Mouse (Mus musculus): ENCODE measurements around the gene Tubg2. TPM values are rescaled to one million over a fixed set of nuclear protein-coding genes. Genes with fewer than 3 reads are reported as not detected.
"Not testable (repeated sequence)": the region's sequence is repeated elsewhere in the genome, so short reads cannot be mapped to it uniquely, and the experiment has no call there.

The Tubg2 gene
- polyA plus RNA-seq, 1 experiment from 2014 or later: 9.4 TPM

GRCm38 (mm10) chr11:101160981-101161505, 5.3 kb downstream of the Tubg2 start:
- H3K36me3 ChIP-seq: 0 out of 2 replicates have a peak, but pooled peaks cover 14% of the 10 kb centered on the region
- peaks cover 49% of the 10 kb centered on the region for H3K27me3 ChIP-seq
- H3K4me3 ChIP-seq; ATAC-seq (ENCODE audit: insufficient number of reproducible peaks, insufficient read depth, low FRiP score, low TSS enrichment); H3K9me3 ChIP-seq; H3K27ac ChIP-seq; H3K9ac ChIP-seq; H3K4me2 ChIP-seq (replicated peaks): not testable (repeated sequence)
- WGBS: 83% methylated on average over 8 of the region's 8 CpGs
- H3K4me1 ChIP-seq: peaks cover 22% of the 10 kb centered on the region

GRCm38 (mm10) chr11:101161551-101161950, 5.8 kb downstream of the Tubg2 start:
- H3K9me3 ChIP-seq: no peaks in the 10 kb centered on the region
- H3K27me3 ChIP-seq: peaks cover 54% of the 10 kb centered on the region
- H3K4me1 ChIP-seq: peaks cover 17% of the 10 kb centered on the region
- ATAC-seq (ENCODE audit: insufficient number of reproducible peaks, insufficient read depth, low FRiP score, low TSS enrichment): no peak
- H3K36me3 ChIP-seq: 0 out of 2 replicates have a peak, but pooled peaks cover 14% of the 10 kb centered on the region
- H3K4me3 ChIP-seq: no peak overlapping the region
- 84% methylated on average over 15 of the region's 15 CpGs for WGBS
- H3K27ac ChIP-seq: no peak overlapping the region
- H3K9ac ChIP-seq: no peak overlapping the region
- no peak overlapping the region for H3K4me2 ChIP-seq (replicated peaks)

- Histone ChIP-seq H3K9ac (no peak overlapping the region), H3K4me2 (replicated peaks) (no peak overlapping the region), H3K36me3 (peaks cover 18% of the 10 kb centered on the region), H3K27me3 (peaks cover 61% of the 10 kb centered on the region), H3K4me1 (peaks cover 16% of the 10 kb centered on the region), H3K4me3 (no peak overlapping the region), H3K27ac (no peak overlapping the region), H3K9me3 (no peaks in the 10 kb centered on the region)
- ATAC-seq (ENCODE audit: insufficient number of reproducible peaks, insufficient read depth, low FRiP score, low TSS enrichment): no peak
- 63% methylated on average over 5 of the region's 5 CpGs for WGBS
Observed at GRCm38 (mm10) chr11:101162301-101162700, 6.6 kb downstream of the Tubg2 start.

- no peak overlapping the region for H3K4me3 ChIP-seq
- no peak for ATAC-seq (ENCODE audit: insufficient number of reproducible peaks, insufficient read depth, low FRiP score, low TSS enrichment)
Observed at GRCm38 (mm10) chr11:101162772-101163171, 7.1 kb downstream of the Tubg2 start.

GRCm38 (mm10) chr11:101163476-101164350, 8.0 kb downstream of the Tubg2 start:
- Histone ChIP-seq H3K4me3 (peak overlapping the region; percentile 41), H3K27ac (no peak overlapping the region), H3K4me2 (replicated peaks) (peak overlapping the region; percentile 74), H3K36me3 (peaks cover 25% of the 10 kb centered on the region), H3K4me1 (peaks cover 16% of the 10 kb centered on the region), H3K9ac (peak overlapping the region; percentile 58), H3K27me3 (peaks cover 76% of the 10 kb centered on the region), H3K9me3 (no peaks in the 10 kb centered on the region)
- 11% methylated on average over 49 of the region's 49 CpGs for WGBS
- ATAC-seq (ENCODE audit: insufficient number of reproducible peaks, insufficient read depth, low FRiP score, low TSS enrichment): no peak

More at GRCm38 (mm10) chr11:101162772-101163171, 7.1 kb downstream of the Tubg2 start:
- Histone ChIP-seq H3K36me3 (peaks cover 23% of the 10 kb centered on the region), H3K27ac (no peak overlapping the region), H3K27me3 (peaks cover 66% of the 10 kb centered on the region), H3K4me1 (peaks cover 16% of the 10 kb centered on the region), H3K4me2 (replicated peaks) (no peak overlapping the region), H3K9ac (no peak overlapping the region), H3K9me3 (no peaks in the 10 kb centered on the region)
- WGBS: 54% methylated on average over 5 of the region's 5 CpGs

GRCm38 (mm10) chr11:101164351-101164665, 8.6 kb downstream of the Tubg2 start:
- peaks cover 19% of the 10 kb centered on the region for H3K4me1 ChIP-seq
- H3K27ac ChIP-seq: no peak overlapping the region
- 4% methylated on average over 21 of the region's 21 CpGs for WGBS
- H3K9ac ChIP-seq: peak overlapping the region; percentile 58
- ATAC-seq (ENCODE audit: insufficient number of reproducible peaks, insufficient read depth, low FRiP score, low TSS enrichment): no peak
- peaks cover 82% of the 10 kb centered on the region for H3K27me3 ChIP-seq
- H3K4me2 ChIP-seq (replicated peaks): peak overlapping the region; percentile 74
- H3K9me3 ChIP-seq: no peaks in the 10 kb centered on the region
- H3K36me3 ChIP-seq: peaks cover 25% of the 10 kb centered on the region
- H3K4me3 ChIP-seq: peak overlapping the region; percentile 41

- peaks cover 25% of the 10 kb centered on the region for H3K36me3 ChIP-seq
- H3K4me2 ChIP-seq (replicated peaks): peak overlapping the region; percentile 74
- no peak overlapping the region for H3K9ac ChIP-seq
Observed at GRCm38 (mm10) chr11:101164677-101165580, 9.2 kb downstream of the Tubg2 start.

GRCm38 (mm10) chr11:101166357-101166756, 10.7 kb downstream of the Tubg2 start:
- ATAC-seq (ENCODE audit: insufficient number of reproducible peaks, insufficient read depth, low FRiP score, low TSS enrichment): no peak
- peaks cover 94% of the 10 kb centered on the region for H3K27me3 ChIP-seq
- H3K4me1 ChIP-seq: peaks cover 35% of the 10 kb centered on the region
- no peaks in the 10 kb centered on the region for H3K9me3 ChIP-seq
- no peak overlapping the region for H3K4me3 ChIP-seq
- peaks cover 23% of the 10 kb centered on the region for H3K36me3 ChIP-seq
- no peak overlapping the region for H3K27ac ChIP-seq
- no peak overlapping the region for H3K4me2 ChIP-seq (replicated peaks)
- no peak overlapping the region for H3K9ac ChIP-seq
- 37% methylated on average over 14 of the region's 14 CpGs for WGBS

More at GRCm38 (mm10) chr11:101164677-101165580, 9.2 kb downstream of the Tubg2 start:
- H3K4me1 ChIP-seq: peaks cover 26% of the 10 kb centered on the region
- ATAC-seq (ENCODE audit: insufficient number of reproducible peaks, insufficient read depth, low FRiP score, low TSS enrichment): no peak
- WGBS: 7% methylated on average over 35 of the region's 35 CpGs
- peak overlapping the region; percentile 41 for H3K4me3 ChIP-seq
- no peaks in the 10 kb centered on the region for H3K9me3 ChIP-seq
- H3K27ac ChIP-seq: no peak overlapping the region
- H3K27me3 ChIP-seq: peaks cover 88% of the 10 kb centered on the region

GRCm38 (mm10) chr11:101167211-101167962, 11.7 kb downstream of the Tubg2 start:
- H3K27ac ChIP-seq: no peak overlapping the region
- H3K9me3 ChIP-seq: no peaks in the 10 kb centered on the region
- WGBS: 46% methylated on average over 19 of the region's 19 CpGs
- no peak overlapping the region for H3K4me3 ChIP-seq
- H3K4me2 ChIP-seq (replicated peaks): no peak overlapping the region
- H3K9ac ChIP-seq: no peak overlapping the region
- peaks cover 15% of the 10 kb centered on the region for H3K36me3 ChIP-seq
- ATAC-seq (ENCODE audit: insufficient number of reproducible peaks, insufficient read depth, low FRiP score, low TSS enrichment): no peak
- peaks cover 83% of the 10 kb centered on the region for H3K27me3 ChIP-seq
- peaks cover 40% of the 10 kb centered on the region for H3K4me1 ChIP-seq

GRCm38 (mm10) chr11:101167963-101168300, 12.2 kb downstream of the Tubg2 start:
- Histone ChIP-seq H3K36me3 (peaks cover 13% of the 10 kb centered on the region), H3K27ac (no peak overlapping the region), H3K9ac (no peak overlapping the region), H3K4me2 (replicated peaks) (no peak overlapping the region), H3K27me3 (peaks cover 79% of the 10 kb centered on the region), H3K4me1 (peaks cover 43% of the 10 kb centered on the region), H3K9me3 (no peaks in the 10 kb centered on the region), H3K4me3 (no peak overlapping the region)
- 44% methylated on average over 8 of the region's 8 CpGs for WGBS
- ATAC-seq (ENCODE audit: insufficient number of reproducible peaks, insufficient read depth, low FRiP score, low TSS enrichment): no peak
